Mouse (Mus musculus) CD4-positive helper T cell, adult 2 months (primary cell): ENCODE data around the gene Igf2bp2.
A peak's percentile ranks its signal among the peaks of the same experiment; 100 is the strongest.

ENCODE experiments used
- DNase-seq: peaks from one replicate; pipeline ENCODE4 v3.0.0-alpha.2; 2012; ENCODE audit warnings: low read depth, missing footprints, low spot score

The Igf2bp2 gene

DNA sequence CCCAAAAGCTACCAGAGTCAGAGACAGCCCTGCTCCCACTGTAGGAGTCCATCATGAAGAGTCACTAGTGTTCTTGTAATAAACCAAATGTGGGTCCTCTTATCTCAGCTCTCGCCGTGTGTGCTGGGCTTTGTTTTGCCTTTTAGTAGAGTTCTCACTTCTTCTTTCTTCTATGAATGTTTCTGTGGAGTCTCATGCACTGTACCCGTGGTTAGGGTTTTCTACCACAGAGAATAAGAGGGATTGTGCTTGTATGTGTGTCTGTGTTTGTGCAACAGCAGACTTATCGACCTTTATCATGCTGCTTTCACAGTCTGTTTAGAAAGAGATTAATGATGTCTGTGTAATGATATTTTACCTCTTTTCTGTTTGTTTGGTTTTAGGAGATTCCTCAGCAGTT lies 119.3 kb downstream of the Igf2bp2 start:
- DNase-seq = no peak

DNA sequence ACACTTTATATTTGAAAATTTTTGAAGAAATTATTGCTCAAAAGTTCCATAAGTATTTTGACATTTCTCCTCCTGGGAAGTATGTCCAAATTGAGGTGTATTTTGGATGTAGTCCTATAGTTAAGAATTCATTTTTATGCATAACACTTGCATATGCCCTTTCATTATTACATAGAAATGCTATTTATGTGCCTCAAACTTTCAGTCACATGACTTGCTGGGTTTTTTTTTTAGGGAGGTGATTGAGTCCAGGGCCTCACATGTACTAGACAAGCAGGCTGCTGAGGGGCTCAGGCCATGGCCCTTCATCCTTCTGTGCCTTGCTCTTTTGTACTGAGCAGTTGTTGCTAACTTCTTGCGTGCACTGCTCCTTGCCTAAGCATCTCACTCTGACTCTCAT lies 123.1 kb downstream of the Igf2bp2 start:
- no peak for DNase-seq

DNA sequence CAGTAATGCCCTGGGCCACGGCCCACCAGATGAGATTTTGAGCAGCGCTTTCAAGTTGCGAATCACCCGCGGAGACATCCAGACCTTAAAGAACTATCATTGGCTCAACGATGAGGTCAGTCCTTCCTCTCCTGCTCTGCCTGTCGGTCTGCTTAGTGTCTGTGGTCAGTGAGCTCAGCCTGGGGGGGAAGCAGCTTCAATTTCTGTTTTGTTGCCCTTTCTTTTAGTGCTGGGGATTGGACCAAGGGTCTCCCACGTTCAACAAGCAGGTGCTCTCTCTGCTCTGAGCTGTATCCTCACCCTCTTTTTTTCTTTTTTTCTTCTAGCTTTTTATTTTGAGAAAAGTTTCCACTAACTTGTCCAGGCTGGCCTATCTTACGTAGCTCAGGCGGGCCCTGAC lies 124.5 kb downstream of the Igf2bp2 start:
- DNase-seq = no peak

GRCm38 (mm10) chr16:22027474-22027873 lies 135.6 kb downstream of the Igf2bp2 start:
- no peak for DNase-seq

GRCm38 (mm10) chr16:22022122-22022521 lies 141.0 kb downstream of the Igf2bp2 start:
- DNase-seq = peak; percentile 48

DNA sequence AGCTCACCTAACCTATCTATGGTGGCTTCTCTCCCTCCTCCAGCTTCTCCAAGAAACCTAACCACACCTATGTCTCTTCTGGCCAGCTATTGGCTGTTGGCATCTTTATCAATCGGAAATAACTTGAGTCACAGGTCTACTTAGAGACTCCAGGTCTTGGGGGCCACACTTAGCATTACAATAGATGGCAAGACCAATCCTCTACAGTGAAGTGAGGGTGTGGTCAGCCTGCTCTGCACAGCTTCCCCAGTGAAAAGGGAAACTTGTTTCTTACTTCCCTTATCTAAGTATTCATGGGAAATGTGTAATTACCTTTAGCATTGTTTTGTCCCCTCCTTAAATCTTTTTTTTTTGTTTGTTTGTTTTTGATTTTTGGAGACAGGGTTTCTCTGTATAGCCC lies 147.5 kb downstream of the Igf2bp2 start:
- DNase-seq = no peak

DNA sequence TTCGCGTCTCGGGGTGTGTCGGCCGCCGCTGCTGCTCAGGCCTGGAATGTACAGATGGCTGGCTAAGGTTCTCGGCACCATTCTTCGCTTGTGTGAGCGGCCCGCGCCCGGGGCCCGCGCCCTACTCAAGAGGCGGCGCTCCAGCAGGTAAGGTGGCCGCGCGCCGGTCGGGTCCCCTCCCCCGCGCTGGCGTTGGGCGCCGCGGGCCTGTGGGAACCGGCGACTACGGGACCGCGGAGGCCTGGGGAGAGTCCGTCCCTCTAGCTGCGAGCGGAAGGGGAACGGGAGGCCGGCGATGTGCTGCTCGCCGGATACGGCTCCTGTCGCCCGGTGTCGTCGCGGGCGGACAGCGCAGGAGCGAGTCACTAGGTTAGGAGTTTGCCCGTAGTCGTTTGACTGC lies 153.5 kb downstream of the Igf2bp2 start:
- no peak for DNase-seq

GRCm38 (mm10) chr16:22009099-22009584 lies 154.0 kb downstream of the Igf2bp2 start, which contains the start of gene Senp2:
Senp2 (plus strand) TSS chr16:22009484.
- peak; percentile 100 for DNase-seq
